Mouse (Mus musculus) liver (tissue): ENCODE results near the gene Hist2h3b.
"Not testable (repeated sequence)": the region's sequence is repeated elsewhere in the genome, so short reads cannot be mapped to it uniquely, and the experiment has no call there.

ENCODE experiments used
- DNase-seq: peaks from one replicate; pipeline ENCODE4 v3.0.0-alpha.2; 2020; ENCODE audit warnings: mixed read lengths

Gene Hist2h3b

GRCm38 (mm10) chr3:96263558-96264403 lies 4.7 kb upstream of the Hist2h3b start:
- DNase-seq, result peak; percentile 54

GRCm38 (mm10) chr3:96264404-96264949 lies 4.0 kb upstream of the Hist2h3b start:
- no peak for DNase-seq

- DNase-seq, result peak; percentile 50
Observed at GRCm38 (mm10) chr3:96266132-96266710, 2.2 kb upstream of the Hist2h3b start.

- DNase-seq, result no peak
Observed at GRCm38 (mm10) chr3:96267541-96267940, 913 bp upstream of the Hist2h3b start.

- DNase-seq, result peak; percentile 36
Observed at GRCm38 (mm10) chr3:96268776-96269378, 423 bp downstream of the Hist2h3b start.

- DNase-seq, result peak; percentile 94
Observed at GRCm38 (mm10) chr3:96269511-96270474, 1.3 kb downstream of the Hist2h3b start, which contains the start of gene Hist2h2bb. Hist2h2bb (plus strand) TSS chr3:96269752.

- DNase-seq, result no peak
Observed at GRCm38 (mm10) chr3:96273591-96274465, 5.4 kb downstream of the Hist2h3b start.

GRCm38 (mm10) chr3:96277428-96277799 lies 9.0 kb downstream of the Hist2h3b start:
- peak; percentile 85 for DNase-seq

- peak; percentile 93 for DNase-seq
Observed at GRCm38 (mm10) chr3:96277800-96278624, 9.6 kb downstream of the Hist2h3b start.

GRCm38 (mm10) chr3:96280660-96281059 lies 12.2 kb downstream of the Hist2h3b start:
- DNase-seq, result peak; percentile 16

GRCm38 (mm10) chr3:96284457-96284856 lies 16.0 kb downstream of the Hist2h3b start:
- DNase-seq, result no peak

- DNase-seq, result not testable (repeated sequence)
Observed at GRCm38 (mm10) chr3:96287334-96287733, 18.9 kb downstream of the Hist2h3b start.

- no peak for DNase-seq
Observed at GRCm38 (mm10) chr3:96289201-96289600, 20.7 kb downstream of the Hist2h3b start.

GRCm38 (mm10) chr3:96290727-96291126 lies 22.3 kb downstream of the Hist2h3b start:
- DNase-seq, result not testable (repeated sequence)

- no peak for DNase-seq
Observed at GRCm38 (mm10) chr3:96292641-96293040, 24.2 kb downstream of the Hist2h3b start.

GRCm38 (mm10) chr3:96293368-96293767 lies 24.9 kb downstream of the Hist2h3b start:
- no peak for DNase-seq

- no peak for DNase-seq
Observed at GRCm38 (mm10) chr3:96293787-96294186, 25.3 kb downstream of the Hist2h3b start, which contains the start of gene Fcgr1. Fcgr1 (minus strand) TSS chr3:96293969.

GRCm38 (mm10) chr3:96298360-96298759 lies 29.9 kb downstream of the Hist2h3b start:
- DNase-seq, result no peak

- no peak for DNase-seq
Observed at GRCm38 (mm10) chr3:96299562-96299961, 31.1 kb downstream of the Hist2h3b start.
